Mouse (Mus musculus) heart, postnatal 25 days (tissue): ENCODE results near the gene Nfe2l2. TPM values are rescaled to one million over a fixed set of nuclear protein-coding genes. Genes with fewer than 3 reads are reported as not detected.

Source experiments
- DNase-seq: peaks from one replicate; pipeline ENCODE4 v3.0.0; 2022; ENCODE audit warnings: low spot score
- intact Hi-C: fragments of 180-260 bp; cut with DNase I; formaldehyde crosslinking; loops from one replicate; pipeline ENCODE4 v1.15.1; 2025
- microRNA-seq: library from miRNA; unstranded; fragments of <30 nt; microRNA quantifications from one replicate; pipeline ENCODE4 v1.2.0, GENCODE M21; 2022
- total RNA-seq, 2 experiments: library from RNA; stranded (reverse); gene quantifications; 2 replicates each; pipeline ENCODE4 v1.2.3; 2021

The Nfe2l2 gene
- total RNA-seq, 2 experiments from 2014 or later = 56.8 to 72.0 TPM

DNA sequence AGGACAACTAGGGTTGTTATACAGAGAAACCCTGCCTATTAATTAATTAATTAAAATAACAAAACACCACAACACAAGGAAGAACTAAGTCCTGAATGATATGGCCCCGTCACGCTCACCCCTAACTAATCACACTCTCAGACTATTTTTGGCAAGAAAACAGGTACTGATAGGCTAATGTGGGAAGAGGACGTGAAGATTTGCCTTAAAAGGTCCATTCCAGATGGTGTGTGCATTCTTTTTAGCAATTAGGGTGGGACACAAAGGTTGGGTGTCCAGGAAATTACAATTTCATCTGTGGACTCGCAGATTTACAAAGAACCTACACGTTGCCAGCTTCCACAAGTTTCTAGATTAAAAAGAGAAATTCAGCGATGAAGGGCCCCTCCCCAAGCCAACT lies 72.4 kb downstream of the Nfe2l2 start:
- intact Hi-C loops = no loop called here
- DNase-seq = no peak

DNA sequence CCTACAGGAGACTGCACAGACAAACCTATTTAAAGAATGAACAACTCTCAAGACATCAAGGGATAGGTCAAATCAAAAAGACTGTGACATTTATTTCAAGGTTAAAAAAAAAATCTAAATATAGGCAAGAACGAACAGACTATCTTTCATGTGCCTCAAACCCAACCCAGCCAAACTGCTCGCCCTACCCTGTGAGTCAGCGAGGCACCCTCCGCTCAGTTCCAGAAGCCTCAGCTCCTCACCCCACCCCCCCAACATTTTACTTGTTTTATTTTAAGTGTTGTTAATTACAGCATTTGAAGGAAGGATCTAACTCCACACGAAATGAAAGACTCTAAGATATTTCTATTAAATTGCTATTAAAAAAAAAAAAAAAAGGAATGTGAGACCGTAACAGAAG lies 73.0 kb downstream of the Nfe2l2 start:
- intact Hi-C loops = loop anchor here (2.0 kb wide), 1 partner anchor 25 kb away; no protein-coding TSS in a partner anchor
- no peak for DNase-seq

DNA sequence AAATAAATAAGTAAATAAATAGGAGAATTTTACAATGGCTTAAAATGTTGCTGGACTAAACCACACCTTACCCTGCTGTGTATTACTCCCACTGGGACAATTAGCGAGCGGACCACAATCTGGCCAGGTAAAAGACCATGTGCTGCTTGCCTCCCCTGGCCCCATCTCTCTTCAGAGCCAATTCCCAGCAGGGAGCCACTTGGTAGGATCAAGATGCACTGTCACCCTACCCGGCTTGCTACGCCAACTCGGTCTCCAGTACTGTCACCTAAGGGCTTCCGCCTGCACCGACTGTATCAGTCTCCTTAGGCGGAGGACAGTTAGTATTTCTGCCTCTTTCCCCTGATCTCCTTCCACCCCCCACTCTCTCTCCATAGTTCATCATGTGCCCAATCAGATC lies 76.0 kb downstream of the Nfe2l2 start:
- no peak for DNase-seq
- intact Hi-C loops = no loop called here

DNA sequence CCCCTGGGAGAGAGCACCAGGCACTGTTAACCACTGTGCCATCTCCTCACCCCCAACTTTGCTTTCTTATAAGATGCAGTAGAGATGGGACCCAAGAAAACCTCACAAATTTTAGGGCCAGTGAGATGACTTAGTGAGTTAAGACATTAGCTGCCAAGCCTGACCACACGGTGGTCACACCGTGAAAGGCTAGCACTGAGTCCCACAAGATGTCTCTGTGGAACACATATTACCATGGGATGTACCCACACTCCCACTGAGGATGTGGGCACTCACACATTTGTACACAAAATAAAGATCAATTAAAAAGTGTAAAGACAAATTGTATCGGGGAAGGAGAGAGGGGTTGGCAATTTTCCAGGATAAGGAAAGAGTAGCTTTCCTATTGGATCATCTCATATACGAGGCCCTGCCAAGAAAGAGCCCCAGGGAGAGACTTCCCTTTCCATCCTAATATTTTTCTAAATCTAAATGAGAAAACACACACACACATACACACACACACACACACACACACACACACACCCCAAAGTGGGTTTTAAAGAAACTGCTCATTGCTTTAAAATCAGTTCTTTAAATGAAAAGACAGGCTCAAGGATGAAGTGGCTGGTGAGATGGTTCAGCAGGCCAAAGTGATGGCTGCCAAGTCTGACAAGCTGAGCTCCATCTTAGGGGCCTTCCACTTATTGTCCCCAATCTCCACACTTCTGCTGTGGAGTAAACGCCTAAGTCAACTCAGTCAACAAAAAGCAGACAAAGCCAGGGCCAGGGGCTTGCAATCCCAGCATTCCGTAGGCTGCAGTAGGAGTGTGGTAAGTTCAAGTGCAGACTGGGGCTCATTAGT lies 77.6 kb downstream of the Nfe2l2 start:
- intact Hi-C loops = no loop called here

More for the DNA sequence above, 77.6 kb downstream of the Nfe2l2 start:
- no peak for DNase-seq

Small RNA genes within 50 kb of the gene (microRNA-seq; reads per million reads assigned to microRNA genes)
- not detected for gene Gm24574

Other genes with a start within 250 kb of the Nfe2l2 start
- 100 to 1,000 TPM; 159 to 193 TPM for gene Hnrnpa3, start 45.4 kb downstream of the Nfe2l2 start, total RNA-seq
- gene Agps, start 127.5 kb upstream of the Nfe2l2 start, total RNA-seq = 10 to 100 TPM; 34.1 to 37.6 TPM
- 10 to 100 TPM; 14.7 to 15.4 TPM for gene Ttc30b, start 233.9 kb upstream of the Nfe2l2 start, total RNA-seq